ENCODE assay signal across 8 mouse cellular contexts in the genomic region with DNA sequence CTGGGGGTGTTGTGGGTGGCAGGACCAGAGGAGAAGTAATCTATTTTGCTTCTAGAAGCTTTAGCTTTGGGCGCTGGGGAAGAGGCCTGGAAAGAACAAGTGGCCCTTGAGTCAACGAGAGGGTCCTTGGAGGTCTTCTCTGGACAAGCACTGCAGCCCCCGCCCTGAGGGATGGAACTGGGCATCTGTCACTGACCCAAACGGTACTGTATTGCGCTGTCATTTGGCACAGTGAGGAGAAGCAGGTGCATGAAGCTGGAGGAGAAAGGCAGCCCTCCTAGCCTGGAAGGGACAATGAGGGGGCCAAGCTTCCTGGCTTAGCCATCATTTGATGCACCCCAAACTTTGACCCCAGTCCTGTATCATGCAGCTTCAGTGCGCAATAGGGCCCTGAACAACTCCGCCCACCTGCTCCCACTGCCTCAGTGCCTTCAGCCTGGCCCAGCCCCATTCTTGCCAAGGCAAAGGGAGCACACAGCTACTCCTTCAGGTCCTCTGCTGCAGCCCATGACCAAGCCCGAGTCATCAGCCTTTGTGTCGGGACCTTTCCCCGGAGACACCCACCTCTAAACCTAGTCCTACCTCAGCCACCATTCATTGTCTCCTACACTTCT. TPM values are rescaled to one million over a fixed set of nuclear protein-coding genes. Genes with fewer than 3 reads are reported as not detected.
DNase-seq lines count a peak whose midpoint lies in the region; ATAC-seq and TF ChIP-seq lines count a peak whose summit lies in the region.

No protein-coding gene starts in this region.

- H3K27ac ChIP-seq in left cerebral cortex, adult 2 months = peak overlapping the region; percentile 99
- no peak overlapping the region for H3K27ac ChIP-seq in bone marrow, adult 2 months (ENCODE audit: control insufficient read depth, insufficient read depth, low read depth, low read length, poor library complexity)
- peak overlapping the region; percentile 87 for H3K27ac ChIP-seq in embryonic facial prominence, embryonic 15.5 days (replicated peaks)
- H3K27ac ChIP-seq in intestine, embryonic 16.5 days (ENCODE audit: low read length) = peak overlapping the region; percentile 96
- H3K27ac ChIP-seq in liver, embryonic 11.5 days (ENCODE audit: low read depth, low read length) = peak overlapping the region; percentile 96; the same call in 1 of the 2 replicates
- H3K27ac ChIP-seq in stomach, embryonic 14.5 days (ENCODE audit: low read length) = peak overlapping the region; percentile 70; the same call in 1 of the 2 replicates

- no peaks in the 10 kb centered on the region for H3K9me3 ChIP-seq in embryonic facial prominence, embryonic 15.5 days (replicated peaks)
- no peaks in the 10 kb centered on the region for H3K9me3 ChIP-seq in intestine, embryonic 16.5 days (ENCODE audit: control insufficient read depth, low read length)
- H3K9me3 ChIP-seq in liver, embryonic 11.5 days (ENCODE audit: control insufficient read depth, low read length) = no peaks in the 10 kb centered on the region
- no peaks in the 10 kb centered on the region for H3K9me3 ChIP-seq in stomach, embryonic 14.5 days (ENCODE audit: control insufficient read depth, low read depth, low read length)

- H3K4me3 ChIP-seq in left cerebral cortex, adult 2 months = peak overlapping the region; percentile 97
- peak overlapping the region; percentile 80 for H3K4me3 ChIP-seq in bone marrow, adult 2 months (replicated peaks; ENCODE audit: control insufficient read depth, low read depth, low read length)
- peak overlapping the region; percentile 97 for H3K4me3 ChIP-seq in embryonic facial prominence, embryonic 15.5 days (replicated peaks)
- H3K4me3 ChIP-seq in intestine, embryonic 16.5 days (ENCODE audit: low read length) = peak overlapping the region; percentile 72
- H3K4me3 ChIP-seq in liver, embryonic 11.5 days (ENCODE audit: low read depth, low read length) = peak overlapping the region; percentile 96
- peak overlapping the region; percentile 94 for H3K4me3 ChIP-seq in stomach, embryonic 14.5 days (ENCODE audit: low read depth, low read length)

- peaks cover 7% of the 10 kb centered on the region for H3K4me1 ChIP-seq in bone marrow, adult 2 months (ENCODE audit: control insufficient read depth, insufficient read depth, low read length)
- peaks cover 52% of the 10 kb centered on the region for H3K4me1 ChIP-seq in embryonic facial prominence, embryonic 15.5 days
- peaks cover 45% of the 10 kb centered on the region for H3K4me1 ChIP-seq in intestine, embryonic 16.5 days (ENCODE audit: control insufficient read depth, insufficient read depth, low read length)
- peaks cover 38% of the 10 kb centered on the region for H3K4me1 ChIP-seq in liver, embryonic 11.5 days (replicated peaks; ENCODE audit: control insufficient read depth, insufficient read depth, low read length)
- H3K4me1 ChIP-seq in stomach, embryonic 14.5 days (ENCODE audit: control insufficient read depth, insufficient read depth, low read length) = peaks cover 31% of the 10 kb centered on the region

- peak; percentile 53; the same call in 1 of the 2 replicates for TF ChIP-seq POLR2A in bone marrow, adult 2 months (IDR thresholded peaks at IDR 0.05; ENCODE audit: borderline replicate concordance, control insufficient read depth, low read depth, low read length)

- peak in 1 of 2 experiments; percentile 57 for DNase-seq in left cerebral cortex, adult 2 months (ENCODE audit: extremely low spot score in 1 of 2, low spot score in 2 of 2)
- DNase-seq in left cerebral cortex, adult 11 months (ENCODE audit: low spot score) = no peak
- no peak for DNase-seq in liver, embryonic 11.5 days (ENCODE audit: low spot score)
- no peak for DNase-seq in ovary, postnatal 14 days (ENCODE audit: low spot score)

- 28% methylated on average over 10 of the region's 10 CpGs for WGBS in bone marrow, adult 2 months
- 36% methylated on average over 10 of the region's 10 CpGs for WGBS in embryonic facial prominence, embryonic 15.5 days
- WGBS in intestine, embryonic 16.5 days = 24% methylated on average over 10 of the region's 10 CpGs
- WGBS in liver, embryonic 11.5 days = 45% methylated on average over 10 of the region's 10 CpGs
- WGBS in stomach, embryonic 14.5 days = 43% methylated on average over 10 of the region's 10 CpGs

- peak overlapping the region; percentile 67 for H3K4me2 ChIP-seq in embryonic facial prominence, embryonic 15.5 days (replicated peaks)
- peak overlapping the region; percentile 76 for H3K4me2 ChIP-seq in intestine, embryonic 16.5 days (ENCODE audit: low read depth, low read length)
- H3K4me2 ChIP-seq in liver, embryonic 11.5 days = peak overlapping the region; percentile 98
- H3K4me2 ChIP-seq in stomach, embryonic 14.5 days (replicated peaks; ENCODE audit: low read depth, low read length) = peak overlapping the region; percentile 65

- H3K9ac ChIP-seq in embryonic facial prominence, embryonic 15.5 days = peak overlapping the region; percentile 98
- H3K9ac ChIP-seq in intestine, embryonic 16.5 days (ENCODE audit: low read depth, low read length) = peak overlapping the region; percentile 96
- H3K9ac ChIP-seq in liver, embryonic 11.5 days (ENCODE audit: low read depth, low read length) = peak overlapping the region; percentile 95
- peak overlapping the region; percentile 96 for H3K9ac ChIP-seq in stomach, embryonic 14.5 days (replicated peaks; ENCODE audit: low read depth, low read length)

- no peaks in the 10 kb centered on the region for H3K27me3 ChIP-seq in embryonic facial prominence, embryonic 15.5 days
- no peaks in the 10 kb centered on the region for H3K27me3 ChIP-seq in intestine, embryonic 16.5 days (replicated peaks; ENCODE audit: control insufficient read depth, insufficient read depth, low read length)
- H3K27me3 ChIP-seq in liver, embryonic 11.5 days (replicated peaks; ENCODE audit: control insufficient read depth, insufficient read depth, low read length) = no peaks in the 10 kb centered on the region
- no peaks in the 10 kb centered on the region for H3K27me3 ChIP-seq in stomach, embryonic 14.5 days (ENCODE audit: control insufficient read depth, insufficient read depth, low read length)

- no peak for ATAC-seq in embryonic facial prominence, embryonic 15.5 days (ENCODE audit: insufficient number of reproducible peaks, low FRiP score, low TSS enrichment, low read depth)
- ATAC-seq in intestine, embryonic 16.5 days = peak; percentile 21
- no peak for ATAC-seq in liver, embryonic 11.5 days (replicated peaks; ENCODE audit: low FRiP score)
- no peak for ATAC-seq in stomach, embryonic 14.5 days (ENCODE audit: insufficient number of reproducible peaks, insufficient read depth, low FRiP score, low read depth)

- TF ChIP-seq CTCF in left cerebral cortex, adult 2 months (IDR thresholded peaks at IDR 0.05) = no peak
- TF ChIP-seq CTCF in bone marrow, adult 2 months (IDR thresholded peaks at IDR 0.05; ENCODE audit: control insufficient read depth, insufficient read depth, low read length) = no peak

- peaks cover 17% of the 10 kb centered on the region for H3K36me3 ChIP-seq in embryonic facial prominence, embryonic 15.5 days
- H3K36me3 ChIP-seq in intestine, embryonic 16.5 days (ENCODE audit: control insufficient read depth, insufficient read depth, low read length) = peaks cover 15% of the 10 kb centered on the region
- H3K36me3 ChIP-seq in liver, embryonic 11.5 days (ENCODE audit: control insufficient read depth, insufficient read depth, low read length) = peaks cover 28% of the 10 kb centered on the region
- peaks cover 28% of the 10 kb centered on the region for H3K36me3 ChIP-seq in stomach, embryonic 14.5 days (ENCODE audit: control insufficient read depth, insufficient read depth, low read length)

- intact Hi-C loops in left cerebral cortex, adult 2 months (cut with DNase I) = loop anchor here (5.0 to 10.0 kb wide), 2 partner anchors 105 to 978 kb away; partner anchors contain the start of genes Fkrp, Nop53 and Strn4

RNA-seq across cellular contexts. Expression of gene Calm3, which starts 1.4 kb away (rescaled TPM):
- 1,000 to 10,000 TPM; 1,732 to 1,834 TPM for total RNA-seq in left cerebral cortex, adult 2 months (2021)
- 307 and 376 TPM in 2 replicates for polyA plus RNA-seq in bone marrow, adult 2 months (2011; ENCODE audit: insufficient read depth, insufficient read length, low replicate concordance, missing spikeins)
- polyA plus RNA-seq in embryonic facial prominence, embryonic 15.5 days (2015; fragmentation: Nextera tagmentation; extraction: Ambion mirVana) = 117 and 138 TPM in 2 replicates
- 163 and 171 TPM in 2 replicates for polyA plus RNA-seq in intestine, embryonic 16.5 days (2015; fragmentation: Nextera tagmentation; extraction: Ambion mirVana)
- polyA plus RNA-seq in liver, embryonic 11.5 days (2014; fragmentation: Nextera tagmentation; extraction: Ambion mirVana) = 147 and 169 TPM in 2 replicates
- polyA plus RNA-seq in stomach, embryonic 14.5 days (2014; fragmentation: Nextera tagmentation; extraction: Ambion mirVana) = 148 and 161 TPM in 2 replicates

RNA-seq across cellular contexts. Expression of gene Ptgir, which starts 16.2 kb away (rescaled TPM):
- total RNA-seq in left cerebral cortex, adult 2 months (2021) = under 1 TPM; 0.11 to 0.21 TPM
- 8.3 and 13.0 TPM in 2 replicates for polyA plus RNA-seq in bone marrow, adult 2 months (2011; ENCODE audit: insufficient read depth, insufficient read length, low replicate concordance, missing spikeins)
- 2.5 and 3.1 TPM in 2 replicates for polyA plus RNA-seq in embryonic facial prominence, embryonic 15.5 days (2015; fragmentation: Nextera tagmentation; extraction: Ambion mirVana)
- polyA plus RNA-seq in intestine, embryonic 16.5 days (2015; fragmentation: Nextera tagmentation; extraction: Ambion mirVana) = 2.5 and 3.2 TPM in 2 replicates
- polyA plus RNA-seq in liver, embryonic 11.5 days (2014; fragmentation: Nextera tagmentation; extraction: Ambion mirVana) = 1.2 and 1.3 TPM in 2 replicates
- polyA plus RNA-seq in stomach, embryonic 14.5 days (2014; fragmentation: Nextera tagmentation; extraction: Ambion mirVana) = 1.5 and 2.0 TPM in 2 replicates

RNA-seq across cellular contexts. Expression of gene Pnmal2, which starts 22.0 kb away (rescaled TPM):
- 100 to 1,000 TPM; 304 to 311 TPM for total RNA-seq in left cerebral cortex, adult 2 months (2021)
- not detected in 2 replicates for polyA plus RNA-seq in bone marrow, adult 2 months (2011; ENCODE audit: insufficient read depth, insufficient read length, low replicate concordance, missing spikeins)
- polyA plus RNA-seq in embryonic facial prominence, embryonic 15.5 days (2015; fragmentation: Nextera tagmentation; extraction: Ambion mirVana) = 22.4 and 26.0 TPM in 2 replicates
- polyA plus RNA-seq in intestine, embryonic 16.5 days (2015; fragmentation: Nextera tagmentation; extraction: Ambion mirVana) = 4.9 and 5.4 TPM in 2 replicates
- 0.58 and 0.80 TPM in 2 replicates for polyA plus RNA-seq in liver, embryonic 11.5 days (2014; fragmentation: Nextera tagmentation; extraction: Ambion mirVana)
- 8.6 and 8.8 TPM in 2 replicates for polyA plus RNA-seq in stomach, embryonic 14.5 days (2014; fragmentation: Nextera tagmentation; extraction: Ambion mirVana)

RNA-seq across cellular contexts. Expression of gene Gng8, which starts 30.9 kb away (rescaled TPM):
- total RNA-seq in left cerebral cortex, adult 2 months (2021) = 1 to 10 TPM; 1.8 to 2.7 TPM
- not detected in 2 replicates for polyA plus RNA-seq in bone marrow, adult 2 months (2011; ENCODE audit: insufficient read depth, insufficient read length, low replicate concordance, missing spikeins)
- 27.8 and 36.3 TPM in 2 replicates for polyA plus RNA-seq in embryonic facial prominence, embryonic 15.5 days (2015; fragmentation: Nextera tagmentation; extraction: Ambion mirVana)
- 7.8 and 9.2 TPM in 2 replicates for polyA plus RNA-seq in intestine, embryonic 16.5 days (2015; fragmentation: Nextera tagmentation; extraction: Ambion mirVana)
- 1.8 and 3.3 TPM in 2 replicates for polyA plus RNA-seq in liver, embryonic 11.5 days (2014; fragmentation: Nextera tagmentation; extraction: Ambion mirVana)
- polyA plus RNA-seq in stomach, embryonic 14.5 days (2014; fragmentation: Nextera tagmentation; extraction: Ambion mirVana) = 12.8 and 12.9 TPM in 2 replicates

RNA-seq across cellular contexts. Expression of gene Pnmal1, which starts 37.0 kb away (rescaled TPM):
- total RNA-seq in left cerebral cortex, adult 2 months (2021) = 100 to 1,000 TPM; 106 to 118 TPM
- not detected in 2 replicates for polyA plus RNA-seq in bone marrow, adult 2 months (2011; ENCODE audit: insufficient read depth, insufficient read length, low replicate concordance, missing spikeins)
- polyA plus RNA-seq in embryonic facial prominence, embryonic 15.5 days (2015; fragmentation: Nextera tagmentation; extraction: Ambion mirVana) = 1.8 and 2.9 TPM in 2 replicates
- polyA plus RNA-seq in intestine, embryonic 16.5 days (2015; fragmentation: Nextera tagmentation; extraction: Ambion mirVana) = 2.7 and 2.9 TPM in 2 replicates
- polyA plus RNA-seq in liver, embryonic 11.5 days (2014; fragmentation: Nextera tagmentation; extraction: Ambion mirVana) = 0.18 and 0.52 TPM in 2 replicates
- 4.2 TPM in 2 replicates for polyA plus RNA-seq in stomach, embryonic 14.5 days (2014; fragmentation: Nextera tagmentation; extraction: Ambion mirVana)
